Mouse (Mus musculus) neural tube, embryonic 11.5 days (tissue): Measurements from ENCODE around the gene Rnf169. TPM values are rescaled to one million over a fixed set of nuclear protein-coding genes. Genes with fewer than 3 reads are reported as not detected.

Experiments used
- ATAC-seq: fragments of 200-750 bp; cut with Nextera tagmentation; 2 replicates; pipeline ENCODE4 v1.8.0; 2017; ENCODE audit warnings: moderate number of reproducible peaks, mild to moderate bottlenecking, moderate TSS enrichment, moderate library complexity; ENCODE audit not compliant: insufficient read depth, low FRiP score, low TSS enrichment
- DNase-seq: peaks from one replicate; pipeline ENCODE4 v3.0.0-alpha.2; 2015; ENCODE audit warnings: low spot score
- H3K27ac ChIP-seq: fragments of 300-500 bp; sonication (generic); 2 replicates; pipeline ENCODE4 v1.5.1; 2014; ENCODE audit warnings: low read depth, mild to moderate bottlenecking, low read length
- H3K27me3 ChIP-seq: fragments of 300-500 bp; sonication (generic); 2 replicates; pipeline ENCODE4 v1.6.1; 2014; ENCODE audit warnings: mild to moderate bottlenecking, low read length, mixed read lengths; ENCODE audit not compliant: control insufficient read depth, insufficient read depth
- H3K36me3 ChIP-seq: fragments of 300-500 bp; sonication (generic); 2 replicates; pipeline ENCODE4 v1.6.1; 2014; ENCODE audit warnings: mild to moderate bottlenecking, low read length, moderate library complexity, mixed read lengths; ENCODE audit not compliant: control insufficient read depth, insufficient read depth
- H3K4me1 ChIP-seq: fragments of 300-500 bp; sonication (generic); 2 replicates; pipeline ENCODE4 v1.6.1; 2014; ENCODE audit warnings: low read length, mixed read lengths; ENCODE audit not compliant: control insufficient read depth, insufficient read depth
- H3K4me2 ChIP-seq: fragments of 300-500 bp; sonication (generic); 2 replicates; pipeline ENCODE4 v1.6.1; 2014; ENCODE audit warnings: low read depth, mild to moderate bottlenecking, moderate library complexity
- H3K4me3 ChIP-seq: fragments of 300-500 bp; sonication (generic); 2 replicates; pipeline ENCODE4 v1.5.1; 2014; ENCODE audit warnings: low read depth, low read length
- H3K9ac ChIP-seq: fragments of 300-500 bp; sonication (generic); 2 replicates; pipeline ENCODE4 v1.6.1; 2014; ENCODE audit warnings: mild to moderate bottlenecking, low read length
- H3K9me3 ChIP-seq: fragments of 300-500 bp; sonication (generic); 2 replicates; pipeline ENCODE4 v1.6.1; 2016; ENCODE audit warnings: low read length; ENCODE audit not compliant: control insufficient read depth
- WGBS: fragments of 180-500 bp; shearing (Covaris S2); extraction: QIAGEN DNeasy Blood & Tissue Kit; methylation state at CpG from one replicate; pipeline ENCODE4 v1.1.7; 2014; 5-methylcytosine and 5-hydroxymethylcytosine counted together
- polyA plus RNA-seq: library from polyadenylated mRNA; unstranded; fragments of >200 nt; fragmentation: Nextera tagmentation; extraction: Ambion mirVana; gene quantifications from 2 replicates; pipeline ENCODE4 v1.2.1, GENCODE M21; 2014

Gene Rnf169
- polyA plus RNA-seq, 1 experiment from 2014 or later, result 7.8 TPM

- Histone ChIP-seq H3K9ac (no peak overlapping the region), H3K36me3 (no peaks in the 10 kb centered on the region), H3K4me1 (no peaks in the 10 kb centered on the region), H3K9me3 (no peaks in the 10 kb centered on the region), H3K4me3 (no peak overlapping the region), H3K27ac (no peak overlapping the region), H3K4me2 (no peak overlapping the region), H3K27me3 (no peaks in the 10 kb centered on the region)
- ATAC-seq, result no peak
- DNase-seq, result peak; percentile 34
- 60% methylated on average over 15 of the region's 15 CpGs for WGBS
These were observed 9.9 kb upstream of the Rnf169 start for GRCm38 (mm10) chr7:99989844-99990760.

GRCm38 (mm10) chr7:99988725-99989124 lies 8.5 kb upstream of the Rnf169 start:
- no peak for ATAC-seq
- no peak overlapping the region for H3K4me3 ChIP-seq
- WGBS, result 6% methylated on average over 4 of the region's 4 CpGs

GRCm38 (mm10) chr7:99982256-99983242 lies 2.3 kb upstream of the Rnf169 start:
- ATAC-seq (no peak), DNase-seq (no peak)
- no peak overlapping the region for H3K4me3 ChIP-seq
- H3K27ac ChIP-seq, result no peak overlapping the region
- no peaks in the 10 kb centered on the region for H3K9me3 ChIP-seq
- H3K36me3 ChIP-seq, result no peaks in the 10 kb centered on the region
- H3K4me2 ChIP-seq, result no peak overlapping the region
- peaks cover 6% of the 10 kb centered on the region; the same call in 1 of the 2 replicates for H3K4me1 ChIP-seq
- WGBS, result 86% methylated on average over 13 of the region's 13 CpGs
- no peaks in the 10 kb centered on the region for H3K27me3 ChIP-seq
- H3K9ac ChIP-seq, result no peak overlapping the region

More at GRCm38 (mm10) chr7:99988725-99989124, 8.5 kb upstream of the Rnf169 start:
- H3K4me2 ChIP-seq, result no peak overlapping the region
- no peak overlapping the region for H3K9ac ChIP-seq
- H3K4me1 ChIP-seq, result no peaks in the 10 kb centered on the region
- H3K27me3 ChIP-seq, result no peaks in the 10 kb centered on the region
- peak; percentile 77 for DNase-seq
- no peaks in the 10 kb centered on the region for H3K36me3 ChIP-seq
- no peaks in the 10 kb centered on the region for H3K9me3 ChIP-seq
- H3K27ac ChIP-seq, result no peak overlapping the region

GRCm38 (mm10) chr7:99981311-99981710 lies 1.1 kb upstream of the Rnf169 start:
- no peak overlapping the region for H3K9ac ChIP-seq
- no peak overlapping the region for H3K27ac ChIP-seq
- H3K36me3 ChIP-seq, result no peaks in the 10 kb centered on the region
- no peak overlapping the region for H3K4me3 ChIP-seq
- H3K27me3 ChIP-seq, result no peaks in the 10 kb centered on the region
- DNase-seq (peak; percentile 44), ATAC-seq (no peak)
- 17% methylated on average over 2 of the region's 2 CpGs for WGBS
- no peak overlapping the region for H3K4me2 ChIP-seq
- peaks cover 6% of the 10 kb centered on the region; the same call in 1 of the 2 replicates for H3K4me1 ChIP-seq
- H3K9me3 ChIP-seq, result no peaks in the 10 kb centered on the region

- under 1% methylated on average over 39 of the region's 51 CpGs for WGBS
- DNase-seq, result peak; percentile 70
- peak; percentile 78 for ATAC-seq
- H3K9me3 ChIP-seq, result no peaks in the 10 kb centered on the region
- peak overlapping the region; percentile 82 for H3K27ac ChIP-seq
- no peaks in the 10 kb centered on the region for H3K36me3 ChIP-seq
- H3K9ac ChIP-seq, result peak overlapping the region; percentile 96
- peaks cover 6% of the 10 kb centered on the region; the same call in 1 of the 2 replicates for H3K4me1 ChIP-seq
- H3K27me3 ChIP-seq, result no peaks in the 10 kb centered on the region
- H3K4me3 ChIP-seq, result peak overlapping the region; percentile 92
- H3K4me2 ChIP-seq, result peak overlapping the region; percentile 70
These were observed 609 bp downstream of the Rnf169 start for GRCm38 (mm10) chr7:99979546-99980131.

GRCm38 (mm10) chr7:99979081-99979480 lies 1.2 kb downstream of the Rnf169 start:
- WGBS, result 9% methylated on average over 6 of the region's 6 CpGs
- H3K27ac ChIP-seq, result peak overlapping the region; percentile 82
- peak overlapping the region; percentile 96 for H3K9ac ChIP-seq
- no peaks in the 10 kb centered on the region for H3K36me3 ChIP-seq
- ATAC-seq (no peak), DNase-seq (no peak)
- no peaks in the 10 kb centered on the region for H3K9me3 ChIP-seq
- H3K4me2 ChIP-seq, result peak overlapping the region; percentile 70
- peak overlapping the region; percentile 92 for H3K4me3 ChIP-seq
- no peaks in the 10 kb centered on the region for H3K27me3 ChIP-seq
- peaks cover 10% of the 10 kb centered on the region for H3K4me1 ChIP-seq

GRCm38 (mm10) chr7:99978041-99978440 lies 2.2 kb downstream of the Rnf169 start:
- no peak overlapping the region for H3K4me2 ChIP-seq
- no peaks in the 10 kb centered on the region for H3K27me3 ChIP-seq
- DNase-seq, result no peak
- ATAC-seq, result no peak
- H3K9ac ChIP-seq, result no peak overlapping the region
- H3K4me3 ChIP-seq, result no peak overlapping the region
- H3K4me1 ChIP-seq, result peaks cover 13% of the 10 kb centered on the region
- no peak overlapping the region for H3K27ac ChIP-seq
- no peaks in the 10 kb centered on the region for H3K9me3 ChIP-seq
- 91% methylated on average over 2 of the region's 2 CpGs for WGBS
- H3K36me3 ChIP-seq, result no peaks in the 10 kb centered on the region

- ATAC-seq (no peak), DNase-seq (no peak)
- no peak overlapping the region for H3K27ac ChIP-seq
- peaks cover 15% of the 10 kb centered on the region for H3K4me1 ChIP-seq
- WGBS, result 92% methylated on average over 5 of the region's 5 CpGs
- no peaks in the 10 kb centered on the region for H3K9me3 ChIP-seq
- H3K4me3 ChIP-seq, result no peak overlapping the region
- no peaks in the 10 kb centered on the region for H3K27me3 ChIP-seq
- no peak overlapping the region for H3K4me2 ChIP-seq
- H3K9ac ChIP-seq, result no peak overlapping the region
- no peaks in the 10 kb centered on the region for H3K36me3 ChIP-seq
These were observed 4.3 kb downstream of the Rnf169 start for GRCm38 (mm10) chr7:99975819-99976575.
